Mouse (Mus musculus): ENCODE results near the gene Kdm5a. TPM values are rescaled to one million over a fixed set of nuclear protein-coding genes. Genes with fewer than 3 reads are reported as not detected.
A peak's percentile ranks its signal among the peaks of the same experiment; 100 is the strongest.

Gene Kdm5a
- total RNA-seq, 2 experiments from 2014 or later = 21.1 to 23.8 TPM

GRCm38 (mm10) chr6:120491862-120492498 is 128.1 kb downstream of the Kdm5a start:
- intact Hi-C loops (cut with DNase I; ENCODE audit: low total_unique reads) = no loop called here

GRCm38 (mm10) chr6:120492499-120493373 is 128.8 kb downstream of the Kdm5a start:
- intact Hi-C loops (cut with DNase I; ENCODE audit: low total_unique reads) = no loop called here
- DNase-seq = no peak

More at GRCm38 (mm10) chr6:120491862-120492498, 128.1 kb downstream of the Kdm5a start:
- DNase-seq = no peak

- intact Hi-C loops (cut with DNase I; ENCODE audit: low total_unique reads) = no loop called here
- DNase-seq = peak; percentile 68
Observed at GRCm38 (mm10) chr6:120493374-120494181, 129.7 kb downstream of the Kdm5a start, which contains the start of gene Tmem121b. Tmem121b (minus strand) TSS chr6:120493807.

Other genes starting within 250 kb of the Kdm5a start
- under 1 TPM in 1 of 2 experiments, not detected in 1; 0.21 TPM for gene D330020A13Rik, start 69.8 kb upstream of the Kdm5a start, total RNA-seq (2021)
- 1 to 10 TPM; 2.7 TPM for gene B4galnt3, start 69.6 kb upstream of the Kdm5a start, total RNA-seq (2021)
- 1 to 10 TPM; 5.5 to 6.6 TPM for gene Ccdc77, start 250 bp downstream of the Kdm5a start, total RNA-seq (2021)
- 1 to 10 TPM; 2.1 to 3.3 TPM for gene Il17ra, start 99.1 kb downstream of the Kdm5a start, total RNA-seq (2021)
- gene Tmem121b, start 129.7 kb downstream of the Kdm5a start, total RNA-seq (2021) = under 1 TPM in 1 of 2 experiments, not detected in 1; 0.04 TPM
- gene Hdhd5, start 167.2 kb downstream of the Kdm5a start, total RNA-seq (2021) = 10 to 100 TPM; 21.0 to 25.2 TPM